Mouse (Mus musculus): ENCODE results near the gene Gm20388. TPM values are rescaled to one million over a fixed set of nuclear protein-coding genes. Genes with fewer than 3 reads are reported as not detected.

Gene Gm20388
- polyA plus RNA-seq, 1 experiment from 2014 or later = 4.4 TPM

DNA sequence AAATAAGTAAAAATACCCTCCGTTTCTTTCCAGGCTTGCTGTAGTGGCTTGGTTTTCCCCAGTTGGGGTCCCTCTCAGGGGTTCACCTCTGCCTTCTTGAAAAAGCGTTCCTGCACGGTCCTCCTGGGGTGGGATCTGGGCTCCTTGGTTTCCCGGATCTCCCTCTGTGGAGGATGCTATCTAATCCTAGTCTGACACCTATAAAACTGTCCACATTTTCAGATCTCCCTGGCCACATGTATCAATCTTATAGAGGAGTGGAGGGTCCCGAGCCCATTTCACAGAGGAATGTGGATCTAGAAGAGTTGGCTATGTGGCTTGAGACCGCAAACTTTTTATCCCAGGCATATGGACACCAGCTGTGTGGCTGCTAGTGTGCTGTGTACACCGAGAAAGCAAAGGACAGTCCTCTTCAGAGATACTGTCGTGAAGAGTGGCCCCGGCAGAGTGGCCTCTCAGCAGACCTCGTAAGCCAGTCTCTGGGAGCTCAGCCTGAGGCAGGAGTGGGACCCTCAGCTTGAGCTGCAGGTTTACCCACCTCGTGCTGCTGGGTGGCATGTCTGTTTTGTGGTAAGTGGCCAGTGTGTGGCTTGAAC lies 2768.8 kb downstream of the Gm20388 start:
- WGBS = 28% methylated on average over 11 of the region's 11 CpGs
- no peak for ATAC-seq
- Histone ChIP-seq H3K36me3 (no peaks in the 10 kb centered on the region), H3K4me3 (replicated peaks) (peak overlapping the region; percentile 85), H3K27me3 (peaks cover 42% of the 10 kb centered on the region), H3K9me3 (no peaks in the 10 kb centered on the region), H3K4me2 (replicated peaks) (peak overlapping the region; percentile 77), H3K9ac (replicated peaks) (0 out of 2 replicates have a peak overlapping the region, but pooled peaks have one; percentile 14), H3K4me1 (replicated peaks) (peaks cover 56% of the 10 kb centered on the region), H3K27ac (peak overlapping the region; percentile 96)

DNA sequence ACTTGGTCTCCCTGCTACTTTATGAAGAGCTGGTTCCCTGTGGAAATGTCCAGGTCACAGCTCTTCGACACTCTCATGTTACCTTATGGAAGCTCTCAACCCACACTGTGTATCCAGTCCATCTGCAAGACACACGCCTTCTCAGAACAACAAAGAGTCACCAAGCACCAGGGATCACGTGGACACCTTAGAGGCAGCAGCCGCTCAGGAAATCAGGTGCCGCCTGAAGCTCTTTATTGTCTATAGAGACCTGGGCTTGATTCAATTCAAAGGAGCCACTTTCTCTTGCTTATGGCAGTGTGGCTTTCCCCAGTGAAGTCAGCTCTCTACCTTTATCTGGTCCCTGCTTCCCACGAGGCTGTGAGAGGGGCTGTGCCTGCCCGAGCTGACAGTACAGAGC lies 2769.5 kb downstream of the Gm20388 start:
- peaks cover 48% of the 10 kb centered on the region for H3K4me1 ChIP-seq (replicated peaks)

GRCm38 (mm10) chr8:122682820-122683219 lies 2772.2 kb downstream of the Gm20388 start:
- Histone ChIP-seq H3K4me2 (replicated peaks) (no peak overlapping the region), H3K9ac (replicated peaks) (no peak overlapping the region), H3K36me3 (no peaks in the 10 kb centered on the region)

More for the DNA sequence above, 2769.5 kb downstream of the Gm20388 start:
- Histone ChIP-seq H3K27ac (peak overlapping the region; percentile 96), H3K27me3 (peaks cover 46% of the 10 kb centered on the region), H3K9ac (replicated peaks) (0 out of 2 replicates have a peak overlapping the region, but pooled peaks have one; percentile 14), H3K4me2 (replicated peaks) (no peak overlapping the region), H3K4me3 (replicated peaks) (no peak overlapping the region), H3K36me3 (no peaks in the 10 kb centered on the region), H3K9me3 (no peaks in the 10 kb centered on the region)
- ATAC-seq = no peak
- WGBS = 30% methylated on average over 7 of the region's 7 CpGs

GRCm38 (mm10) chr8:122685097-122685861 lies 2774.6 kb downstream of the Gm20388 start:
- peaks cover 35% of the 10 kb centered on the region for H3K27me3 ChIP-seq
- 85% methylated on average over 19 of the region's 19 CpGs for WGBS
- H3K4me2 ChIP-seq (replicated peaks) = no peak overlapping the region
- no peak overlapping the region for H3K27ac ChIP-seq
- H3K36me3 ChIP-seq = no peaks in the 10 kb centered on the region
- ATAC-seq = no peak
- H3K4me3 ChIP-seq (replicated peaks) = no peak overlapping the region
- H3K9me3 ChIP-seq = no peaks in the 10 kb centered on the region
- peaks cover 14% of the 10 kb centered on the region for H3K4me1 ChIP-seq (replicated peaks)
- H3K9ac ChIP-seq (replicated peaks) = no peak overlapping the region

More at GRCm38 (mm10) chr8:122682820-122683219, 2772.2 kb downstream of the Gm20388 start:
- no peak for ATAC-seq
- peaks cover 30% of the 10 kb centered on the region for H3K4me1 ChIP-seq (replicated peaks)
- no peak overlapping the region for H3K27ac ChIP-seq
- no peak overlapping the region for H3K4me3 ChIP-seq (replicated peaks)
- H3K27me3 ChIP-seq = peaks cover 41% of the 10 kb centered on the region
- H3K9me3 ChIP-seq = no peaks in the 10 kb centered on the region
- 93% methylated on average over 11 of the region's 11 CpGs for WGBS

DNA sequence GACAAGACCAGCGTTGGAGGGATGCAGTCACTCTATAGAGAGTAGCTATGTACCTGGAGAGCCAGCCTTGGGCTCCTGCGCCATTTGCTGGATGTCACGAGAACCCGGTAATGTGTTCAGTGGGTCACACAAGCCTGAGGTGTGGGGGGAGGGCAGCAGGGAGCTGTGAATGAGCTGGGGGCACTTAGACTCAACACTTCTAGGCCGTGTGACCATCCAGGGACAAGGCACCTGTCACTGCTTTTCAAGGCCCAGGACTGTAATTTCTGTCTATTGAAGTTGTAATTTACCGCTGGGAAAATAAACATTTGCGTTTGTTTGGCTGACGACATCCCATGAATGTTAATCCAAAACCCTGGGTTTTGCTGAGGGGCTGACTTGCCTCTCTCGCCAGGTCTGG lies 2776.2 kb downstream of the Gm20388 start:
- Histone ChIP-seq H3K4me2 (replicated peaks) (no peak overlapping the region), H3K9ac (replicated peaks) (no peak overlapping the region), H3K9me3 (no peaks in the 10 kb centered on the region), H3K27ac (no peak overlapping the region), H3K4me1 (replicated peaks) (peaks cover 7% of the 10 kb centered on the region; the same call in 1 of the 2 replicates), H3K27me3 (peaks cover 22% of the 10 kb centered on the region), H3K4me3 (replicated peaks) (no peak overlapping the region), H3K36me3 (no peaks in the 10 kb centered on the region)
- ATAC-seq = no peak
- 72% methylated on average over 9 of the region's 9 CpGs for WGBS

DNA sequence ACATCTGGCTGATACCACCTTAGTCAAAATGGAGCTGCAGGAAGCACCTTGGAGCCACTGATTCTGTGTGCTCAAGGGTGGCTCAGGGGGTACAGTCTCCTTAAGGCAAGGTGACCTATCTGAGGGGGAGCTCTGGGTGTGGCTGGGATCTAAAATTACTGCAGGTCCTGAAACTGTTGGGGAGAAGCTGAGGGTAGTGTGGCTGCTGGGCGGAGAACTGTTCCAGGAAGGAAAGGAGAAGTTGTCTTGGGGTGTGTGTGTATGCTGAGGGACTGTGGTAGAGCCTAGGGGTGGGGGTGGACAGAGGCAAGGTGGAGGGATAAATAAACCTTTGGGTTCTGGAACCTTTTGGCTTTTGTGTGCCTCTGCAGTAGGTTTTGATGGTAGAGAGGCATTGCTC lies 2778.7 kb downstream of the Gm20388 start:
- H3K4me3 ChIP-seq (replicated peaks) = no peak overlapping the region
- no peak overlapping the region for H3K4me2 ChIP-seq (replicated peaks)
- no peaks in the 10 kb centered on the region for H3K9me3 ChIP-seq
- H3K4me1 ChIP-seq (replicated peaks) = peaks cover 7% of the 10 kb centered on the region; the same call in 1 of the 2 replicates
- H3K27me3 ChIP-seq = peaks cover 13% of the 10 kb centered on the region; the same call in 1 of the 2 replicates
- ATAC-seq = no peak
- no peak overlapping the region for H3K9ac ChIP-seq (replicated peaks)
- no peak overlapping the region for H3K27ac ChIP-seq
- no peaks in the 10 kb centered on the region for H3K36me3 ChIP-seq
- 77% methylated on average over 1 of the region's 1 CpGs for WGBS

DNA sequence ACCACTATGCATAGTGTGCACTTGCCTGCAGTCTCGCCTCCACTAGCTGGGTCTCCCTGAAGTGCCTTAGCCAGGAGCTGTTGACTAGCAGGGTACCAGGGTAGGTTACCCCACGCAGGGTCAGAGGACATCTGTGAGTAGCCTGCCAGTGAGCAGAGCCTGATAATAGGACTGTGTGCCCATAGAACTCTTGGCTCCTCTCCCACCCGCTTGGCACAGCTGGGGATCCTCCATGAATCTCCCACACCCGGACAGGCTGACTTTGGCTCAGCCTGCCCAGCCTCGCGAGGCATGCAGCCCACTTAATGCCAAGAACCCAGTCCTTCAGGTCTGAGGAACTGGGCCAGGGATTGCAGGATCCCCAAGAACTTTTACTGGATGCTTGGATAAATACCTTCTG lies 2780.4 kb downstream of the Gm20388 start:
- no peak overlapping the region for H3K4me2 ChIP-seq (replicated peaks)
- WGBS = 84% methylated on average over 6 of the region's 6 CpGs
- no peaks in the 10 kb centered on the region for H3K36me3 ChIP-seq
- no peak for ATAC-seq
- H3K4me1 ChIP-seq (replicated peaks) = peaks cover 7% of the 10 kb centered on the region; the same call in 1 of the 2 replicates
- H3K27ac ChIP-seq = no peak overlapping the region
- H3K9ac ChIP-seq (replicated peaks) = no peak overlapping the region
- peaks cover 5% of the 10 kb centered on the region; the same call in 1 of the 2 replicates for H3K27me3 ChIP-seq
- H3K9me3 ChIP-seq = no peaks in the 10 kb centered on the region
- no peak overlapping the region for H3K4me3 ChIP-seq (replicated peaks)

- Histone ChIP-seq H3K9me3 (no peaks in the 10 kb centered on the region), H3K9ac (replicated peaks) (no peak overlapping the region), H3K4me3 (replicated peaks) (no peak overlapping the region), H3K4me2 (replicated peaks) (no peak overlapping the region), H3K4me1 (replicated peaks) (peaks cover 2% of the 10 kb centered on the region; the same call in 1 of the 2 replicates), H3K27ac (no peak overlapping the region), H3K27me3 (peaks cover 5% of the 10 kb centered on the region; the same call in 1 of the 2 replicates), H3K36me3 (no peaks in the 10 kb centered on the region)
- WGBS = 84% methylated on average over 8 of the region's 8 CpGs
- ATAC-seq = no peak
These were observed 2781.5 kb downstream of the Gm20388 start for GRCm38 (mm10) chr8:122692152-122692551.

DNA sequence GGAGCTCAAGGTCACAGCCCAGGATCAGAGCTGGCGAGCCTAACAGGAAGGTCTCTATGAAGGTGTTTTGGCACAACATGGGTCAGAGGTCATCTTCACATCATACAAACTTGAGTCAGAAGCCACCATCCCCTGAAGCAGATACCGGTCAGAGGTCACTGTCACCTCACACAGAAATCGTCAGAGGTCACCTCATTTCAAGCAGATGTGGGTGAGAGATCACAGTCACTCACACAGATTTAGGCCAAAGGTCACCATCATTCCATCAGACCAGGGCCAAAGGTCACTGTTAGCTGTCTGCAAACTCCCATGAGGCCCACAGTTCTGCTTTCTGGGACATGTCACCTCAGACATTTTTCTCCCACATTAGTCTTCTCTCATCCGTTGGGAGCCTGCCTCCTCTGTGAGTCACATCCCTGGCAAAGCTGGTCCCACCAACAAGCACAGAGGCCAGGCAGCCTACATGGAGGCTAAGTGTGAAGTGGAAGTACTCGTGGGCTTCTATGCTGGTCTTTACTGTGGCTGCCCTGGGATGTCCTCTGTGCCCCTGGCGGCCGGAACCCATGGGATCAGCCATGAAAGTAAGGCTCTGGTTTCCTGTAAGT lies 2784.9 kb downstream of the Gm20388 start:
- Histone ChIP-seq H3K27ac (no peak overlapping the region), H3K9me3 (no peaks in the 10 kb centered on the region), H3K4me2 (replicated peaks) (no peak overlapping the region), H3K27me3 (no peaks in the 10 kb centered on the region; the same call in 1 of the 2 replicates), H3K4me3 (replicated peaks) (no peak overlapping the region), H3K36me3 (no peaks in the 10 kb centered on the region), H3K9ac (replicated peaks) (no peak overlapping the region), H3K4me1 (replicated peaks) (peaks cover 6% of the 10 kb centered on the region; the same call in 1 of the 2 replicates)
- 73% methylated on average over 7 of the region's 7 CpGs for WGBS
- ATAC-seq = no peak

DNA sequence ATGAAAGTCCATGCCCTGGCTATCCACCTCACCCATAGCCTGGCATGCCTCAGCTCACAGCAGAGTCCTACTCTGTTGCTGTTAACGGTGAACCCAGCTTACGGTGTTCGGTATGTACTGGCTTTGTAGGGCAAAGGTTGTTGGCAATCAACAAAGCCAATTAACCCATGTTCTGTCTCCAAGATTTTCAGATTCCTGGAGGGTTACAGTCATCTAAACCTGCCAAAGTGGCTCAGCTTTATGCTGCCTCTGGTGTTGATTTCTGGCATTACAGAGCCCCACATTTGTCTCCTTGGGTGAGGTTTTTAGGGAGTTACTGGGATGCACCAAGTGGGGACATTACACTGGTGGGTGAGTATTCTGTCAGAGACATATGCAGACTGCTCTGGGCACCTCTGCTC lies 2786.5 kb downstream of the Gm20388 start:
- Histone ChIP-seq H3K4me2 (replicated peaks) (no peak overlapping the region), H3K27ac (no peak overlapping the region), H3K9ac (replicated peaks) (no peak overlapping the region), H3K9me3 (no peaks in the 10 kb centered on the region), H3K4me3 (replicated peaks) (no peak overlapping the region), H3K36me3 (no peaks in the 10 kb centered on the region), H3K27me3 (no peaks in the 10 kb centered on the region; the same call in 1 of the 2 replicates), H3K4me1 (replicated peaks) (peaks cover 6% of the 10 kb centered on the region; the same call in 1 of the 2 replicates)
- WGBS = 91% methylated on average over 3 of the region's 3 CpGs
- no peak for ATAC-seq

GRCm38 (mm10) chr8:122697586-122697985 lies 2786.9 kb downstream of the Gm20388 start:
- H3K9ac ChIP-seq (replicated peaks) = no peak overlapping the region
- H3K4me1 ChIP-seq (replicated peaks) = peaks cover 6% of the 10 kb centered on the region; the same call in 1 of the 2 replicates
- H3K4me2 ChIP-seq (replicated peaks) = no peak overlapping the region
- H3K36me3 ChIP-seq = no peaks in the 10 kb centered on the region
- WGBS = 82% methylated on average over 6 of the region's 6 CpGs
- H3K27me3 ChIP-seq = no peaks in the 10 kb centered on the region; the same call in 1 of the 2 replicates
- ATAC-seq = no peak
- no peak overlapping the region for H3K4me3 ChIP-seq (replicated peaks)
- H3K27ac ChIP-seq = no peak overlapping the region
- no peaks in the 10 kb centered on the region for H3K9me3 ChIP-seq

Data from midbrain, embryonic 13.5 days (tissue).